Mouse (Mus musculus) frontal cortex, postnatal 25 days (tissue): ENCODE measurements at regions not wholly inside any gene's neighbourhood (a gene's known extent, or its start where the extent isn't known, plus 50 kb on each side); places are given as distances from the start of the nearest gene placed in this dataset.
"Not testable (repeated sequence)": the region's sequence is repeated elsewhere in the genome, so short reads cannot be mapped to it uniquely, and the experiment has no call there.

Experiments used
- DNase-seq, 2 experiments: peaks; one replicate each; pipeline ENCODE4 v3.0.0; 2022; ENCODE audit warnings: low spot score in 2 of 2

GRCm38 (mm10) chr3:38320998-38321397 lies 163.6 kb downstream of the Ankrd50 start:
- no peak for DNase-seq

- no peak for DNase-seq
Observed at GRCm38 (mm10) chr3:38312834-38313233, 171.8 kb downstream of the Ankrd50 start.

DNA sequence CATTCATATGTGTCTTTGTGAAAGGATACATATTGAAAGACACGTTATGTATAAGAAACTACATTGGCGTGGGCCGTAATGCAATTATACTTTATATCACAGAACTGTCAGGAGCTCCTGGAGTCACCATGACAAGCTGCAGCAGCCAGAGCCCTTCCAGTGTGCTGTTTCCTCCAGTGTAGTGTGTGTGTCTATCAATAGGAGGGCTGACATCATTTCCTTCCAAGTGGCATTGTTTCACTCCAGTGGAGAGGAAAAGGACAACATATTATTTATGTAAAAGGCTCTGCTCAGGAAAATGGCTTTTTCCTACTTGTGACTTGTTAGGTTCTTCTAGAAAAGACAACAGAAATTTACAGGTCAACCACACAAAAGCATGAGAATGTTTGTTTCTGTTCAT lies 172.5 kb downstream of the Ankrd50 start:
- no peak for DNase-seq

DNA sequence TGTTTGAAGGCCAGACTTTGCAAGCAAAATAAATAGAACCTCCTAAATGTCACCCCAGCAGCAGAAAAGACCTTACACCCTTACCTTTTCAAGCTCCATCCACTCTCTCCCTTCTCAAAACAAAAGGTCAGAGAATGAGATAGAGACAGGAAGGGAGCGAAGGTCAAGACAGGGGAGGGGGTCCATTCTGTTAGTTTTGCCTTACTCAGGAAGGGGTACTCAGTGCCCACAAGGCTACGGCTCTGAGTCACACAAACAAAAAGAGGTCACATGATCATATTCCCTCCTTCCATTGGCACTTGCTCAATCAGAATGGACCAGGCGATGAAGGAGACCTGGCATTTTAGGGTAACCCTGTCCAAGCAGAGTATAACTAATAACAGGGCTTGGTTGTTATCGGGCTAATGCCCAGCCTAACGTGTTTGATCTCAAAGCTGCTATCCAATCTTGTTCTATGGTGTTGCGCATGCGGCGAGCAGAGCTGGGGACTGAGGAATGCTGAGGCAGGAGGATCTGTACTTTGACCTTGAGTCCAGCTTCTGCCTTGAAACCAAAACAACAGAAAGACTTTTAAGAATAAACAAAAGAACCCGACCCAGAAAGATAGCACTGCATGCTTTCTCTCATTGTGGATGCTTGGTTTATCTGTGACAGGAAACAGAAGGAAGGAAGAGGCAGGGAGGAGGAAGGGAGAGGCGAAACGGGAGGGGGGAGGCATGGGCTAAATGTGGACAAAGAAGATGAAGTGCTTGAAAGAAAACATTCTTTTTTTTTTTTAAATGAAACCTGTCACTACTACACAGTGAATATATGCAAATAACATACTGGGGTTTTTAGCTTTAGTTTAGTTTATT lies 184.5 kb downstream of the Ankrd50 start:
- no peak for DNase-seq

DNA sequence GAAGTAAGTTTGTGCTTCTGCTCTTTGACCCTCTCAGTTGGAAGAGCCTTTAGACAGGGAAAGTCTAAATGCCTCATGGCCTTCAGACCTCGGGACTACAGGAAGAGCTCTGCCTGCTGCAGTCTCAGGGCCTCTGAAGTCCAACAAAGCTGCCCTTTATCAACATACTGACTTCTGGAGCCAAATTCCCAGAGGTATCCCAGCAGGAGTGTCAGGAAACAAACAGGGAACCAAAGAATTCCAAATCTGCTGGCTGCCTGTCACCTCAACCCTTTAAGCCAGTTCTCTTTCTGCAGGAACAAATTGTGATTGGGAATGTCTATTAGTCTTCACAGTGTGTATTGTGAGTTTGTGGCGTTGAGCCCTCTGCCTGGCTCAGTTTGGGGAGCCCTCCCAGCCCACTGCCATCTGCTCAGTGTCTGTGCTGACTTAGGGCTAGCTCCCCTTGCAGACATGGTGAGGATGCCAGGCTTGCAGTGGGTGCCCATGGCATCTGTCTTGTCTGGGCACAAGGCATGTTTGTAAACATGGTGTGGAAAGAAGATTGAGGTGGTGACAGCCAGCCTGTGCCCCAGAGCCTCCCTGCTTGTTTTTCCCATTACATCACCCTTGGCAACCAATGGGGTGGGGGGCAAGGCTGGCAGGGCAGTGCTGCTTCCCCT lies 185.3 kb downstream of the Ankrd50 start:
- no peak for DNase-seq

GRCm38 (mm10) chr3:38297499-38297898 lies 187.1 kb downstream of the Ankrd50 start:
- DNase-seq = no peak

GRCm38 (mm10) chr3:38289062-38289461 lies 195.6 kb downstream of the Ankrd50 start:
- no peak for DNase-seq

- no peak for DNase-seq
Observed at GRCm38 (mm10) chr3:38283687-38284124, 200.9 kb downstream of the Ankrd50 start.

DNA sequence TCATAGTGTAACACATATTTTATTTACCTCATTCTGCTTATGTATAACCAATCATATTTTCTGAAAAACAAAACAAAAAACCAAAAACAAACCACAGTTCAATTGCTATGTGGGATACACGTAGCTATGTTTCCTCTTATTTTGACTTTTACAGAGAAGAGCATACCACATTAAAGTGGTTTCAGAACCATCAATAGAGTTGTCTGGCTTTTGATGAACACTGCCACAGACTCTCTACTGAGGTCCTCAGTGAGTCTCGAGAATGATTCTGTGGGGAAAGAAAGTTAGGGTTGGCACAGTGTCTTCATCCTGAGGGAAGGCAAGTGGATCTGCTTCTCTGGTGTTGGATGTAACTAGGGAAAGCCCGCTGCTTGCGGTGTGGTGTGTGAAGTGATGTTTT lies 201.8 kb downstream of the Ankrd50 start:
- no peak for DNase-seq

GRCm38 (mm10) chr3:38281683-38282082 lies 203.0 kb downstream of the Ankrd50 start:
- no peak for DNase-seq

DNA sequence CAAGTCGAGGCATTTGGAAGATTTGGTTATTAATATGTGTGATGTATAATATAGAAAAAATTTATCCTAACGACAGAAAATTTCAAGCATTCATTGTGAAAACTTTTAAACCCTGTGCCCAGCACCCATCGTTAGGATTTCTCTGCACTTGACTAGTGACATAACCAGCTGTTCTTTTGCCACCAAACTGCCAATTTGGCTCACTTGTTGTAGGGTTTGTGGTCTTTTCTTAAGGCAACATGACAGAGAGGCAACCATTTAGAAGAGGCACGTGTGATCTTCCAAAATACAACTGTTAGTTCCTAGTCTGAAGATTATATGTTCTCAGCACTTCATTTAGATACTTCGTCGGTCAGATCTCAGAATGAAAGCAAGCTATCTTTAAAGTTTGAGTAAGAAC lies 203.8 kb downstream of the Ankrd50 start:
- no peak for DNase-seq

- no peak for DNase-seq
Observed at GRCm38 (mm10) chr3:38280105-38280504, 204.5 kb downstream of the Ankrd50 start.

- DNase-seq = no peak
Observed at GRCm38 (mm10) chr3:38276948-38277504, 207.6 kb downstream of the Ankrd50 start.

- no peak for DNase-seq
Observed at GRCm38 (mm10) chr3:38275321-38275720, 209.3 kb downstream of the Ankrd50 start.

- no peak for DNase-seq
Observed at GRCm38 (mm10) chr3:38270742-38271141, 213.9 kb downstream of the Ankrd50 start.

DNA sequence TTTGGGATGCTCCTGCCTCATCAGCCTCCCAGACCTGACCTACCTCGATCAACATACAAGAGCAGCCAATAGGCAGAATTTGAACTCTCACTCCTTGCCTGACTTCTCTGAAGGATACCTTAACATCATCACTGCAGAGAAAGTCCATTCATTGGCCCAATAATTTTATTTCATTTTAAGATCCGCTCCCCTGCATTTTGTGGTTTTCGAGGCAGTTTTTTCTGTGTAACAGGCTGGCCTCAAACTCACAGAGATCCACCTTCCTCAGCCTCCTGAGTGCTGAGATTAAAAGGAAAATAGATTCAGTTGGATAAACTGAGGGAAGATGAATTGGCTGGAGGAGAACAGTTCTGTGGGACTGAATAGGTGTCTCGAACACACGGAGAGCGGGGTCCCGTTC lies 216.4 kb downstream of the Ankrd50 start:
- no peak for DNase-seq

DNA sequence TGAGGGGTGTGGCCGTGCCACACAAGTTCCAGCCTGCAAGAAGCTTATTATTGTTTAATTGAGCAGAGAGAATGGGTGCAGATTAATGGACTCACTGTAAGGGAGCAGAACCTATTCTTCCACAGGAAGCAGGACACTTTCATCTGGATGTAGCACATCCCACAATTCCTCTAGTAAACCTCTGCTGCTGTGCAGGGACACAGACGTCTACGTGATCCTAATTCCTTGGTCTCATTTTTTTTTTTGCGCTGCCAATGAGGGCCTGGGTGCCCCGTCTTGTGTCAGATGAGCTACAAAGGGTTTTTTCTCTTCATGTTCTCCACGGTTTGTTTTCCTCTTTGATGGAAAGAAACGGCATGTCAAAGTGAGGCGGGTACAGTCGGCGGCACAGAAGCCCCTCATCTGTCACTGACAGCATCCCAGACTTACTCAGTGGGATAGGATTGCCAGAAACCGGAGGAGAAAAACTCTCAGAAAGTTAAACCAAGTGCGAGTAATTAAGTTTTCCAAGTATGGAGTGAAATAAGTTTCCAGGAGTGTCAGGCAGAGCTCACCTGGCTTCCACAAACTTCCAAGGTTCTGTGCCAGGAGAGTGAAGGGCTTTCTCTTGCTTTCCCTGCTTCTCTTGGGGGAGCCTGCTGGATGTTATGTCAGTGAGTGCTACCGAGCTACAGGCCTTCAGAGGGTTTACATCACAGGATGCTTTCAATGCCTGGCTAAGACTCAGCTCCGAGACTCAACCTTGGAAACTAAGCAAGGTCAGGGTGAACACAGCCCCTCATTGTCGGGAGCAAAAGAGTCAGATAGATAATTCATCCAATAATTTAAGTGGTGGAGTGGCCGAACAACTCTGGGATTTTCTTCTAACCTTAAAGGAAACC lies 221.1 kb downstream of the Ankrd50 start:
- no peak for DNase-seq

GRCm38 (mm10) chr3:38261326-38262075 lies 223.1 kb downstream of the Ankrd50 start:
- DNase-seq = no peak

DNA sequence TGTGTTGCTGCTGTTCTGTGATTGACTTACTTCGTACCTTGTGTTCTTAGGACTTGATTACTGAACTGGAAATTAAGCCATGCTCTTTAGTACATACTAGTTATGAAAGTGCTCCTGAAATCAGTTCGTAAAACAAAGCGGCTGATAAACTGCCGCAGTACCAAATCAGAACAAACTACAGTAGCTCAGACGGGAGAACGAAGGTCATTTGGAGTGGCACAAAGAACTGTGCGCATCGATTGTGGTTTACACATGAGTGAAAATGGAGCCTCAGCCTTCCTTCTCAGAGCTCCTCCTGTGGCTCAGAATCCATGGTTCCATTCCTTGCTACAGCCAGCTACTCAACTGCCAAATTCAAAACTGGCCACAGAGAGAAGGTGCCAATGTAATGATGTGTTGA lies 225.4 kb downstream of the Ankrd50 start:
- DNase-seq = not testable (repeated sequence)

DNA sequence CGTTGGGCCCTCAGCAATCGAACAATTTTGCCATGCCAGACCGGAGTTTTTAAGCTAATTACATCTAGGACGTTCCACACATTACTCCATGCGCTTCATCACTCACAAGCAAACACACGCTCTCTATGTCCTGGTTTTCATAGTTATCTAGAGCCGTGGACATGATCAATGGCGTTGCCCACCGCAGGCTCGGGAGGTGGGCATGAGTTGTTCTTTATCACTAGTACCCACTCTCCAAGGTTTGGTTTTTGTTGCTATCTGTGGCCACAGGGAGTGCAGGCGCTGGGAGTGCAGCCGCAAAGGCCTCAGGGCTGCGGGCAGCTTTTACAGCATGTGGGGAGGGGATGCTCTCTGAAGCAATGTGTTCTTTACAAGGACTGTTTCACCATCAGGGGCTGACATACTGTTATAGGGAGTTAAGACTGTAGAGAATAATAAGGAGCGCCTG lies 226.8 kb downstream of the Ankrd50 start:
- DNase-seq = no peak
